Mouse (Mus musculus) urinary bladder, postnatal 4 days (tissue): ENCODE results near the gene Bbs9.
A peak's percentile ranks its signal among the peaks of the same experiment; 100 is the strongest.
"Not testable (repeated sequence)": the region's sequence is repeated elsewhere in the genome, so short reads cannot be mapped to it uniquely, and the experiment has no call there.

ENCODE experiments used
- DNase-seq, 2 experiments: peaks; one replicate each; pipeline ENCODE4 v3.0.0; 2021 to 2022; ENCODE audit warnings: low spot score in 2 of 2

Gene Bbs9

DNA sequence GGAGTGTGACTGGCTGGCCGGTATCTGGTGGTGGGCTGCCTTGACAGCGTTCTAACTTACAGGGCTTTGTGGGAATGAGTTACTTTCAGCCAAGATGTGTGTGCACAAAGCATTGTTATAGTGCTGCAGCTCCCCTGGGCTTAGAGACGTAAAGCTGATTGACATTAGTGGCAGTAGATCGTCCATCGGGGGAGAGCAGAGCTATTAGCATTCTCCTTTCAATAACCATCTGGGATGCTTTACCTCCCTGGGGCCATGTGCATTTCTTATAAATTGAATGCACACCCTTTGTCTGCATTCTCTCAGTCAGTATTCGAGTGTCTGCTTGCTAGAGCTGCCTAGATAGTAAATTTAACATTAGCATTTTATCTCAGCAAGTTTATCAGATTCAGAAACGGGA, 214.7 kb downstream of the Bbs9 start:
- no peak for DNase-seq

DNA sequence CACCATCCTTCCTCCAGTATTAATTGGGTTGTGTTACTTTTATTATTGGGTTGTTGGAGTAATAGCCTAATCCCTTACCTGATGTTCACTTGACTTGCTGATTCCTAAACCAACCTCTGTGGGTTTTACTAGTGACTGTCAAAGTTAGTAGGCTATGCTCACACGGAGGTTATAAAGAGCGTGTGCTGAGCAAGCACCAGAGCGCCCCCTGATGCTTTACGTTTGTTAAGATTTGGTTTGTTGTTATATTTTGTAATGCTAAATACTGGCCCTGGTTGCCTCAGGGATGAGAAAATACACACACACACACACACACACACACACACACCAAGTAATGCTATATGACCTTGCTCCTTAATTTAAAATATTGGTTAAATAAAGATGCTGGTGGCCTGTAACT, 219.9 kb downstream of the Bbs9 start:
- no peak for DNase-seq

DNA sequence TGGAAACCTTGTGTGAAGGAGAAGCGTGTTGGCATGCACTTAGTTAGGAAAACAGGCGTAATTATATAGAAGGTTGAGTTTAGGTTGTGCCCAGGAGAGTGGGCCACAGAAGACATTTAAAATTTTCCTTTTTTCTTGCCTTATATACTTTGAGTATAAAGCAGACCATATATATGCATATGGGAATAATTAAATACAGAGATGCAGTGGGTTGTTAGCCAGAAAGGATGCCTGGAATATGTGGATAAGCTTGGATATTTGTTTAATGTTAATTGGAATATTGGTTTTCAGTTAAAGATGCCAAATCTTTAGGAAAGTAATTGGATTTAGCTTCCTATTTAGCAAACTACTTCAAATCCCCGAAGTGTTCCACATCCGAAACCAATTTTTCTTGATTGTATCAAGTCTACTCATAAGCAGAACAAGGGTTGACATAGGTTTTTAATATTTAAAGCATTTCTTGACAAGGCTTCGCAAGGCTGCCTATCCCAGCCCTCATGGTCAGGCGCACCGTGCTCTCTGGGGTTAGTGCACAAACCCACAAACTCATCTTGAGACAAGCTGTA, 221.4 kb downstream of the Bbs9 start:
- no peak for DNase-seq

DNA sequence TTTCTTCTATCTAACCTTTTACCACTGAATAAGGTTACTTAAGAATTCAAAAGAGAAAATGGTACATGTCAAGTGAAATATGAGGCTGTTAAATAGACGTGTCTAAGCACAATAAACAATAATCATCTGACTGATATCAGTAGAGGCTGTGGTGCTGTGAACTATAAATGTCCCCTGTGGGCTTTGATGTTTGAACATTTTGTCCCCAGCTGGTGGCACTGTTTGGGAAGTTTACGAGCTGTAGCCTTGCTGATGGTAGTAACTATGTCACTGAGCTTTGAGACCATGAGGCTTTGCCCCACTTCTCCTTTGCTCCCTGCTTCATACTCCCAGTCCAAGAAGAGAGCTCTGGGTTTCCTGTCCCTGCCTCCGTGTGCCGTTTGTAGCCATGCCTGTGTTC, 222.3 kb downstream of the Bbs9 start:
- no peak for DNase-seq

DNA sequence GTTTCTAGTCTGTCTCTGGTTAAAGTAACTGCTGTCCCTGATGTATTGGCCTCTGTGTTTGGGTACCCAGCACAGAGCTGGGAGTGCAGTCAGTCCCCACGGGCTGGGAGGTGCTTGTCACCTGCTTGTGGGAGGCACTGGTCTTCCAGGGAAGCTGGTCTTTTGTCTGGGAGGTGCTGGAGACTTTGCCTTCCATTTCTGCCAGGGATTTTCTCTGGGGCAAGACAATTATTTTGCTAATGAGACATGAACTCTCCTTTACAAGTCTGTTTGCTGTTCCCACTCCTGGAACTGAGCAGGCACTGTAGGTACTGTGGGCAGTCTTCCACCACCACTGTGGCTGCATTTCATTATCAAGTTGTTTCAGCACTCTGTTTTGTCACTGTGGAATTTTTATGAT, 223.0 kb downstream of the Bbs9 start:
- no peak for DNase-seq

DNA sequence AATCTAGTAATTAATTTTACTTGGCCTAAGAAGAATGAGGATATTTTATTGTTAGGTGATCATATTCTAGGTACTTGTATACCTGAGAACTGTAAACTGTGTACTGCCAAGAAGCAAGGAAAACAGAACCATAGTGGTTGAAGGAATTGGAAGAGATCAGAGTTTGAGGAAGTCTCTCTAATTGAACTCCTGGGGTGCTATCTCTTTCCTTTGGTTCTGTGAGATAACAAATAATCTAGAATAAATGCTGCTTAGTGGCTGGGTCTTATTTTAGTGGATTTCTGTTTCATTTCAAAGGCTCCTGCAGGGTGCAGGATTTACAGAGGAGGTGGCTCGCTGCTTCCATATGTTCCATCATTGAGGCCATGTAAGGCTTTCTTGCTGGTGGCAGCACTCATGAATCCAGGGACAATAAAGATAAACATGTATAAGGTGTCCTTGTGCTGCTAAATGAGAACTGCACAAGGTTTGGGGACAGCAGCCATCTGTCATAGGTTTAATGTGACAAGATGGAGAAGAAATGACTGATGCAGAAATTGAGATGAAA, 226.6 kb downstream of the Bbs9 start:
- no peak for DNase-seq

DNA sequence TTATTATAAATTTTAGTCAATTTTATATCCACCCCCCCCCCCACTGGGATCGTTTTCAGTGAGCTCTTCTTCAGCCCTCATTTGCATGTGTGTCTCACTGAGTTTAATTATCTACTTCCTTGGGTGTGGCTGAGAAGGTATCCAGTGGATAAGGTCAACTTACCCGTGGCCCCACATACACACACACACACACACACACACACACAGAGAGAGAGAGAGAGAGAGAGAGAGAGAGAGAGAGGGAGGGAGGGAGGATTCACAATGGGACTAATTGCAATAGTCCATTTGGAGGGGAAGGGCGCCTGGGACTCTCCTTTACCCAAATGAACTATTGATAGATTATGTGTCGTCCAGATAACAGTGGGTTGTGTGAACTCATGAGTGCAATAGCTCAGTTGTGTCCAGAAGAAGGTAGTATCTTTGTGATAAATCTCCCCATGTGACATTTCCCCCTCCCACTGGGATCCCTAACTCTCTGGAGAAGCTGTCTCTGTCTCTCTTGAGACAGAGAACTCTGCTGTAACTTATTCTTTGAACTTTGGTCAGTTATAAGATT, 227.4 kb downstream of the Bbs9 start:
- no peak for DNase-seq

DNA sequence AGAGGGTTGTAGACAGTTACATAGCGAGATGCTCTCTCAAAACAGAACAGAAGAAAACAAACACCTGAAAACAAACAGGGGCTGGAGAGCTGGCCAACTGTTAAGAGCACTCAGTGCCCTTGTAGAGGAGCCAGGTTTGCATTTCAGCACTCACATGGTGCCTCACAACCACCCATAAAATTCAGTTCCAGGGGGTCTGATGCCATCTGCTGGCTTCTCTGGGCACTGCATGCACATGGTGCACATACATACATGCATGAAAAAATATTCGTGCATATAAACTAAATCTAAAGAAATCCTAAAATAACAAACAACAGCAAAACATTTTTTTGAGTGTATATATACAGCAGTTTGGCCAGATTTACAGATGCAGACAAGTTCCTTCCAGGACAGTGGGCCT, 228.0 kb downstream of the Bbs9 start:
- DNase-seq, result no peak

DNA sequence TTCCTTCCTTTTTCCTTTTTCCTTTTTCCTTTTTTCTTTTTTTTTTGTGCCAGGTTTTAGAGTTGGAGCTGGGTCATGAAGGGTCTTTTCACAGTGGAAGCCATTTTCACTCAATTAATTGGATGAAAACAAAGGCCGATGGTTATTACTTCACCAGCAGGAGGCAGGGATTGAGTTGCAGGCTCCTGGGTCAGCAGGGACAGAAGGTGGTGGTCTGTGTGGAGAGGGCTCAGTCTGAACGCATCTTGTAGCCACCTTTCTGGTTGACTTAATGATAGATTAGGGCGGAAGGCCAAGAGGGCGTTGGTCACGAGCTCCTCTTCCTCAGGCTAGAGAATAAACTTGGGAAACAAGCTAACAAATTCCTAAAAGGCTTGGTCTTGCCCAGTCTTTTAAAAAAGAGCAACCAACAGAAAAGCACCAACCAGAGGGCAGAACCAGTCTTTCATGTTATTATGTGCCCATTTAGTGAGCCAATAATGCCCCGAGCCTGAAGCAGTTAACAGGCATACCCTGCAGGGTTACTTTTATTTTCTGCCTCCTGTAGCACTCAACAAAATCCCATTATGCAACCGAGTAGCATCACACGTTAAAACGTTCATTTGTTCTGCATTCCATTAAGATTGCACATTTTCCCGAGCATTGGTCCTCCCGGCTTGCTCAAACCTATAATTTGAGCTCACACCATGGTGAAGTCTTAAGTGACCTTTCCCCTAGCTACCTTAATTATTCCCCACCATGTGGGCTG, 231.8 kb downstream of the Bbs9 start:
- DNase-seq, result no peak

DNA sequence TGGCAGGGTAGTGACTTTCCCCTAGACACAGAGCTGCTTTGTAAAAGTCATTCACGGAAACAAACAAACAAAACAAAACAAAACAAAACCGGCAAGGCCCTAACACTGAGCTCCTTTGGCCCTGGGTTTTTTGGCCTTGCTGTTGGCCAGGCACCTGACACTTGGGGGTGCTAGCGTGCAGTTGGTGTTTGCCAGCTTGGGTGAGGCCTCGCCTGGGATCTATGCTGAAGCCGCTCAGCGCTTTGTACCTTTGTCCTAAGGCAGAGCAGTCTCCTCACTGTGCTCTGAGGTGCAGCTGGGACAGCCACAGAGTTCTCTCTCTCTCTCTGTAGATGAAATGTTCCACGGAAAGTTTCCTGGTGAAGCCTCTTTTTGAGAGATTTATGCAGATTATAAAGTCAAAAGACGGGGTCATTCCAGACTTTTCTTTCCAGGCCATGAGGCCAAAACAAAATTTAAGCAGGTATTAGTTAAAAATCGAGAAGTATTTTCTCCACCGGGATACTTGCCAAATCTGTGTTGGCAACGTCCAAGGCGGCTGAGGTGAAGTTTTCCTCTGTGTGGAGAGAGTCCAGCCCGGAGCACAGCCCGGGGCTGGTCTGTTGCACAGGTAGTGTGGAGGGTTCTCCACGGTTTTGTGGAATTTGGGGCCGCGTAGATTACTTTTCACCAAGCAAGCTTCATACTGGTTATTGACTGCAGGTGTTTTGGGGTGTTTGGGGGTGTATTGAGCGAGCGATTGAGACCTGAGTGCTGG, 233.6 kb downstream of the Bbs9 start:
- peak; percentile 32 to 66 for DNase-seq

DNA sequence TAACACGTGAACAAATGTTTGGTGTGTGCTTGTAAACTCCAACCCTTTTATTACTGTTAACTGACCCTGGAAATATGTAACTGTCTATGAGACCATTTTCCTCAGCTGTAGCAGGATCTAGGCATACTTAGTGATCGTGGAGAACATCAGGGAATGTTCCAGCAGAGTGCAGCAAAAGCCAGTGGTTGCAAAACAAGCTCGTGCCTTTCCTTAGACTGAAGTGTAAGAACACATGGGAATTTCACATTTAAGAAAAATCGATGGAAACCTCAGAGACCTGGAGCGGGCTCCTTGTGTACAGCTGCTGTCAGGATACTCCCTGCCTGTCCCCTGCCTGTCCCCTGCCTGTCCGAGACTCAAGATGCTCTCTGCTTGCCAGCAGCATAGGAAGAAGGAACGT, 234.5 kb downstream of the Bbs9 start:
- DNase-seq, result no peak

DNA sequence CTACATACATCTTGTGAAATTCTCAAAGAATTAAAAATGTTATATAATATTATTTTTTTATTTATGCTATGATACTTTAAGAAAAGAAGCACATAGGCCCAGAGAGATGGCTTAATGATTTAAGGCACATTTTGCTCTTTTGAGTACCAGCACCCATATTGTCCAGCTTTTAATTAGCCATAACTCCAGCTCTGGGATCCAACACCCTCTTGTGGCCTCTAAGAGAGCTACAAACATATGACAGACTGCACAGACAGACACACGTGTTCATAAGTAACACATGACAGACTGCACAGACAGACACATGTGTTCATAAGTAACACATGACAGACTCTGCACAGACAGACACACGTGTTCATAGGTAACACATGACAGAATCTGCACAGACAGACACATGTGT, 235.8 kb downstream of the Bbs9 start:
- no peak for DNase-seq

DNA sequence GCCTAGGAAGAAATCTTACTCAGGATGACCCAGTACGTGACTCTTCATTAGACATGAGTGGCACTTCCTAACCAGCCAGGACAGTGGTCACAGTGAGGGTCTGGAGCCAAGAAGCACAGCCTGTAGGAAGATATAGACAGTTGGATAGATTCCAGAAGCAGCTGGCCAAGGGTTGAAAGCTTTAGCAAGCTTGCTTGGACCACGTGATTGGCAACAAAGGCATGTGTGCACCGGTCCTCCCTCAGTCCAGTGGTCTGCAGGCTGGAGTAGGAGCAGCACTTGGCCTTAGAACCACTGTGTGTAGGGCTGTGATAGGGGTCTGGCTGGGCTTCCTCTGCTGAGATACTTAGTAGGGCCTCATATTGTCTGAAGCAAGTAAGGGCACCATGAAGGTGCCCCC, 237.2 kb downstream of the Bbs9 start:
- DNase-seq, result no peak

DNA sequence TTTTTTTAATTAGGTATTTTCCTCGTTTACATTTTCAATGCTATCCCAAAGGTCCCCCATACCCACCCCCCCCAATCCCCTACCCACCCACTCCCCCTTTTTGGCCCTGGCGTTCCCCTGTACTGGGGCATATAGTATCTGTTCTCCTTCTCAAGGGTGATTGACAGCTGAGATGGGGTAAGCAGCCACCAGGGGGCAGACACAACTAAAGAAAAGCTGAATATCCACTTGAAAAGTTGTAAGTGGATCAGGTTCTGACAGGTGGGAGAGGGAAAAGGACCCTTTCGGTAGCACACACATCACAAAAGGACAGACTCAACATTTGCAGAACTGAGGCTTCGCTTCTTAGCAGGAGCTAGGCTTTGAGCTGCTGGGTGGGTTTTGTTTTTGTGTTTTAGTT, 237.8 kb downstream of the Bbs9 start:
- DNase-seq, result not testable (repeated sequence)

DNA sequence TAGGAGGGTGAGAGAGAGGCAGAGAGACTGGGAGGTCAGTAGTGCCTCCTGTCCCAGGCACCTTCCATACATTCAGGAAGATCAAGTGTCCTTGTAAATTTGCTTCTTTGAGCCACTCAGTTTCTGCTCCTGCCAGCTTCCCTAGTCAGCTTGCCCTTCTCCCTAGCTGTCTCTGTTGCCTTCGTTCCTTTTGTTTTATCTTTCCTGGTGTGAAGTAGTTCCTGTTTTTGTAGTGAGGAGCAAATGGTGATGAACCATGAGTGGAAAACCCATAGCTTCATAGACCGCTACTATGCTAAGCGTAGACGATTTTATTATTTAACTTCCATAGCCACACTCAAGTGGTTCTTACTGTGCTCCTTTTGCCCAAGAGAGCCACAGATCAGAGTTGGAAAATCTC, 242.1 kb downstream of the Bbs9 start:
- no peak for DNase-seq

DNA sequence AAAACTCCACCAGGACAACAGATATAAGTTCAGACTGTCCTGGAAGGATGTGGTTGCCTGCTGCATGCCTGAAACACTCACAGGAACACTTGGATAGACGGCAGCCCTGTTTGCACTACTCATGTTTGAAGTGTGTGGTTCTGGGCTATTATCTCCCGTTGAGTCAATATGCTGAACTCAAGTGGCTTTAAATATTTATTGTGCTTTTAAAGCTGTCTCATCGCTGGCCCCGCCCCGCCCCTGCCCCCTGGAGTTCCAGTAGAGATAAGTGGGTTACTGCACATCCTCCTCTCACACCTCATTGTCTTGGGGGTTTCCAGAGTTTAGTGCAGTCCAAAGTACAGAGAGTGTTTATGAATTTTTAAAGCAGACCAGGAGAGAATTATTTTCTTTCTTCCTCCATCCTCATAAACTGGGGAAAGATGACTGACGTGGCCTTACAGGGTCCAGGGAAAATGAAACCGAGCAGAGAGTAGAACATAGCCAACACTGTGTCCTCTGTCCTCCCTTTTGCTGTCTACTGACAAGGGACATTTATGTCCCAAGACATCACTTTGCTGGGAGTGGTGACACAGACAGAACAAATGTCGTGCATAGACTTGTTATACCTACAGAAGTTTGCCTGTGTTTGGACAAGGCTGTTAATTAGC, 242.8 kb downstream of the Bbs9 start:
- DNase-seq, result no peak

DNA sequence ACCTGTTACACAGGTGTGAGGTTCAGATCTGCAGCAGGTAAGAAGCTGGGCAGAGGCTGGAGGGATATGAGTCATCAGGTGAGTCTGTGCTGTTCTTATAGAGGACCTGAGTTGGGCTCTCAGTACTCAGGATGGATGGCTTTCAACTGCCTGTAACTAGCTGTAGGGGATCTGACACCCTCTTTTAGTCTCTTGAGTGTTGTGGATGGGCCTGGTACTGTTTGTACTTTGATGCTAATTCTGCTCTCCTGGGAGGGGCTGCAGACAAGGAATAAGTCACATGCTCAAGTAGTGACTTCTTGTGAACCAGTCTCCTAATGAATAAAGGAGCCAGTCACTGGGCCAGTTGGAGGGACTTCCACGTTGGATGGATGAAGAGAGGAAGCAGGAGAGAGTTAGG, 257.1 kb downstream of the Bbs9 start:
- no peak for DNase-seq

DNA sequence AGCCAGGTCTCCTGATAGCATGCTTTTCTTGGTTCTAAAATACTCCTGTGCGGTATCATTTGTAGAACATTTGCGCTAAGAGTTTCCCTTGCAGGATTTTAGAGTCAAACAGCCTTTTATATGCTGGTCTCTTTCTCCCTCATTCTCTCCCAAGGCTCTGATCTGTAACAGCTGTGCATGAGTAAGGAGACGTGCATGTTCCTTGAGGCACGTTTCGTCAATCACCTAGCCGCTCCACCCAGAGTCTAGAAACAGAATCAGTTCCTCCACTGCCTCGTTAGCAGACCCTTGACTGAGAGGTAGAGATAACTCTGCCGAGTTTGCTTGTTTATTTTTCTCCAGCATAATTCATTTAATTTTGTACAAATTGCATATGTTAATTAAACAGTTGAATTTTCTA, 259.4 kb downstream of the Bbs9 start:
- no peak for DNase-seq

DNA sequence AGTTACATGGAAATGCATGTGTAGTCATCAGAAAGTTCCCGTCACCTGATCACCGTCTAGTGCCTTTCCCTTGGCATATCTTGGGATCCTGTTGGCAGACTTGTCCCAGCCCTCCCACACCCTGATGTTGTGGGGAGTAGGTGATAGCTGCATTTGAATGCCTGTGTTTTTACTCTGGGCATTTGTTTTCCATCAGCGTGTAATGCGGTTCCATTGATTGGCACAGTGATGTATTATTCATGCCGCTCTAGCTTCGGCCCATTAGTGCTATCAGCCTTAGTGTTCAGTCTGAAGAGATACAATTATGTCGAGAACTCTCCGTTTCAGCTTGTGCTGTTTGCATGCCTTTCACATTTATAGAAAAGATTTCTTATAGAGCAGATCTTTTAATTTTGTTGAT, 259.9 kb downstream of the Bbs9 start:
- no peak for DNase-seq

DNA sequence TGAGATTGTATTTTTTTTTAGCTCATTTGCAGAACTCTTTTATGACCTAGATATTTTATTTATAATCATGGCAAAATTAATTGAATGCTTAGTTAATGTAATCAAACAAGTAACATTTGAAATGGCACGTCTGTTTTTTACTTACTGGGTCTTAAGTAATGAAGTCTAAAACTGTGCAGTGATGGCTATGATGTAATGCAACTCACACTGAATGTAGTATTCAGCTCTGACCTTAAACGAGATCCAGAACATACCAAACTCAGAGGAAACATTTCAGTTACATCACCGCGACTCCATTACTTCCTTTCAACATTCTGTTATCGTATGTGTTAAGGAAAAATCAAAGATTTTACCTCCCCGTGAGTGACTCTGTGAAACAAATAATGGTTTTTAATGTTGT, 262.4 kb downstream of the Bbs9 start:
- no peak for DNase-seq

DNA sequence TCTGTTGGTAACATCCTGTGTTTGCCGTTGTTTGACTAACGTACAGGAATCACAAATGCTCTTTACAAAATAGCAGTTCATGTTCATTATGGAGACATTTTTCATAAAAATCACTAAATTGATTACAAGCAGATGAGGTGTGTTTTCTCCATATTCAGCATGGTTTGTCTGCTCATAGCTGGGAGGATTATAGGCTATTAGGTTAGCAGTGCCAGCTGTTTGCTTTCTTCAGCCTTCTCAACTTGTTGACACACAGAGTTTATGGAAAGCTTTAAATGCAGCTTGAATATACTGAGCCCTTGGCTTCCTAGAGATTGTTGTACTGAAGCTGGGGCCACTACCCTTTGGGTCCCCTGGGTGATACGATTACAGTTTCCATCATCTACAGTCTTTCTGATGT, 263.3 kb downstream of the Bbs9 start:
- DNase-seq, result no peak

DNA sequence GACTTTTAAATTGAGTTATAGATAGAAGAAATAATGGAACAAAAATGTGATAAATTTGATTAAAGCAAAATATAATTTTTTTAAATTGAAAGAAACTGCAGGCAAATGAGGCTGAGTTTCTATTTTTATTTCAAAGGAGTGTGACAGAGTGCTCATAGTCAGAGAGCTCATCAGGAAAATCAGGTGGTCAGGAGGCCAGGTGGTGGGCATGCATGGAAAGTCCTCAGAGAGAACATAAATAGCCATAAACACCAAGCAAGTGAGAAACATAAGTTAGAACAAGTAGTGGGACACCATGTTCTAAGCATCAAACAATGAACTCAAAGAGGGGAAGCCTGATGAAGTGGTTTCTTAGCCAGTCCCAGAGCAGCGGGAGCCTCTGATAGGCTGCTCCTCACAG, 266.5 kb downstream of the Bbs9 start:
- DNase-seq, result no peak
